Mouse (Mus musculus): Measurements from ENCODE around the gene Shc1. TPM values are rescaled to one million over a fixed set of nuclear protein-coding genes. Genes with fewer than 3 reads are reported as not detected.

The Shc1 gene
- polyA plus RNA-seq, 1 experiment from 2014 or later: 108 TPM

GRCm38 (mm10) chr3:89391663-89392511 lies 26.4 kb upstream of the Shc1 start:
- no peak for ATAC-seq (ENCODE audit: insufficient number of reproducible peaks, low FRiP score, low TSS enrichment, low read depth)
- Histone ChIP-seq H3K9ac (peak overlapping the region; percentile 55), H3K9me3 (no peaks in the 10 kb centered on the region), H3K4me2 (peak overlapping the region; percentile 98), H3K27me3 (0 out of 2 replicates have a peak, but pooled peaks cover 3% of the 10 kb centered on the region), H3K36me3 (no peaks in the 10 kb centered on the region), H3K4me3 (peak overlapping the region; percentile 57), H3K4me1 (peaks cover 81% of the 10 kb centered on the region), H3K27ac (peak overlapping the region; percentile 79; the same call in 1 of the 2 replicates)
- WGBS: 1% methylated on average over 56 of the region's 56 CpGs

- WGBS: under 1% methylated on average over 17 of the region's 24 CpGs
- peak overlapping the region; percentile 55 for H3K9ac ChIP-seq
- no peaks in the 10 kb centered on the region for H3K9me3 ChIP-seq
- H3K27ac ChIP-seq: peak overlapping the region; percentile 79
- H3K36me3 ChIP-seq: no peaks in the 10 kb centered on the region
- H3K4me2 ChIP-seq: peak overlapping the region; percentile 98
- no peak for ATAC-seq (ENCODE audit: insufficient number of reproducible peaks, low FRiP score, low TSS enrichment, low read depth)
- 0 out of 2 replicates have a peak, but pooled peaks cover 3% of the 10 kb centered on the region for H3K27me3 ChIP-seq
- peak overlapping the region; percentile 57 for H3K4me3 ChIP-seq
- peaks cover 74% of the 10 kb centered on the region for H3K4me1 ChIP-seq
Measured at GRCm38 (mm10) chr3:89392871-89393311, 25.4 kb upstream of the Shc1 start.

DNA sequence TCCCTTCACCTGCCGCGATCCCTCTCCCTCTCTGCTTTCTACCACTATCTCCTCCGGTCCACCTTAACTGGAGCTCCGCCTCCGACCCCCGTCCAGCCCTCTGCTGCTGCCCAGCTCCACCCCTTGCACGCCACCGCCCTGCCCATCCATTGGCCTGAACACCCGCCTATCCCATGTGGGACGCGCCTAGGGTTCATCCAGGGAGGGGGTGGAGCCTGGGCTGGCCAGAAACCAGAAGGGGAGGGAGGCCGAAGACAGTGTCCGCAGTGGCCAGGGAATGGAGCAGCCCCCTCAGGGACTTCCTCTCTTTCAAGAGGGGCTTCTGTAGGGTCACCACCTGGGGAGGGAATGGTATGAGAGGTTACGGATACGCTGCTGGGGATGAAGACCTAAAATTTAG lies 24.6 kb upstream of the Shc1 start:
- ATAC-seq (ENCODE audit: insufficient number of reproducible peaks, low FRiP score, low TSS enrichment, low read depth): peak; percentile 94
- Histone ChIP-seq H3K9me3 (no peaks in the 10 kb centered on the region), H3K27ac (peak overlapping the region; percentile 92), H3K9ac (peak overlapping the region; percentile 41), H3K4me3 (peak overlapping the region; percentile 57), H3K36me3 (no peaks in the 10 kb centered on the region), H3K4me1 (peaks cover 67% of the 10 kb centered on the region), H3K4me2 (peak overlapping the region; percentile 98), H3K27me3 (0 out of 2 replicates have a peak, but pooled peaks cover 3% of the 10 kb centered on the region)
- WGBS: 0% methylated on average over 15 of the region's 15 CpGs

DNA sequence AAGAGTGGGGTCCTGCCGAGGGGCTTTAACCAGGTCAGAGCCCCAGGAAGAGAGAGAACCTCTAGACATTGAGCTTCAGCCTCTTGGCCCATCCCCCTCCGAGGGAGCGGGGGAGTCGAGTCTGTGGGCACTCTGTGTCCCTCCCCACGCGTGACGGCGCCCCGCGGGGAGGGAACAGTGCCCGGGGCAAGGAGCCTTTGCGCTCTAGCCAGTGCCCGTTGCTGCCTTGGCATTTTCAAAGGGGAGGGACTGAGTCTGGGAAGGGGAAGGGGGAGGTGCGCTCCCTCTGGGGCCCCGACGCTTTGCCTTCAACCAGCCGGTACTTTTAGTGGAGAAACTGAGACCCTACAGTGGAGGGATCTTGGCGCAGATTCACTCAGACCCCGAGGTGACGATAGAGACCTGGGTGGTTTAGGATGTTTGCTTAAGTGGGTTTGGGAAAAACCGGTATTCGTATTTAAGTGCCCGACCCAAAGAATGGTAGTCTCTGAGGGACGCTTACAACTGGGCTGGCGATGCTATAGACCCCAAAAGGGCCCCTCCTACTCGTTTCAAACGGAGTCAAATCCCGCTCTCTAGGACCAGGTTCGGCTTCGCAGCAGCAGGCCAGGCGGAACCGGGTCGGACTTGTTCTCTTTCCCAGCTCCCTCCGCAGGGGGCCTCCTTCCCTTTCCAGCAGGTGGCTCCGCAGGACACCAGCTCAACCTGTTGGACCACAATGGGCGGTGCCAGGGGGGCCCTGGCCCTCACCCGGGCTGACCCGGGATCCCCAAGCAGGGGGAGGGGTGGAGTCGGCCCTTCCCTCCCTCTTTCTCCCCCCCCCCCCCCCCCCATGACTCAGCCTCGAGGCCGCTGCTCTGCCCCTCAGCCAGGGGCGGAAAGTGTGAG lies 24.0 kb upstream of the Shc1 start, which contains the start of gene Zbtb7b:
Gene Zbtb7b, minus strand, starts transcription at position 771 of the 888 bp plus-strand sequence.
- H3K4me3 ChIP-seq: peak within 1 kb of the TSS; percentile 57
- H3K4me2 ChIP-seq: peak within 1 kb of the TSS; percentile 98
- H3K4me1 ChIP-seq: peaks cover 66% of the 10 kb centered on the region
- H3K9ac ChIP-seq: peak within 1 kb of the TSS; percentile 41
- no peaks in the 10 kb centered on the region for H3K36me3 ChIP-seq
- H3K9me3 ChIP-seq: no peaks in the 10 kb centered on the region
- peak; percentile 37 for ATAC-seq (ENCODE audit: insufficient number of reproducible peaks, low FRiP score, low TSS enrichment, low read depth)
- 0 out of 2 replicates have a peak, but pooled peaks cover 3% of the 10 kb centered on the region for H3K27me3 ChIP-seq
- under 1% methylated on average over 35 of the region's 42 CpGs for WGBS
- peak within 1 kb of the TSS; percentile 92 for H3K27ac ChIP-seq

- Histone ChIP-seq H3K27me3 (0 out of 2 replicates have a peak, but pooled peaks cover 3% of the 10 kb centered on the region), H3K4me3 (peak overlapping the region; percentile 57), H3K36me3 (no peaks in the 10 kb centered on the region), H3K4me1 (peaks cover 66% of the 10 kb centered on the region), H3K4me2 (peak overlapping the region; percentile 98), H3K9ac (no peak overlapping the region), H3K27ac (peak overlapping the region; percentile 92), H3K9me3 (no peaks in the 10 kb centered on the region)
- 2% methylated on average over 11 of the region's 12 CpGs for WGBS
- ATAC-seq (ENCODE audit: insufficient number of reproducible peaks, low FRiP score, low TSS enrichment, low read depth): peak; percentile 9; the same call in 1 of the 2 replicates
Measured at GRCm38 (mm10) chr3:89394894-89395256, 23.4 kb upstream of the Shc1 start.

- H3K4me2 ChIP-seq: peak overlapping the region; percentile 98
- WGBS: 5% methylated on average over 10 of the region's 10 CpGs
- peak overlapping the region; percentile 57 for H3K4me3 ChIP-seq
- no peak for ATAC-seq (ENCODE audit: insufficient number of reproducible peaks, low FRiP score, low TSS enrichment, low read depth)
- peak overlapping the region; percentile 92 for H3K27ac ChIP-seq
- 0 out of 2 replicates have a peak, but pooled peaks cover 3% of the 10 kb centered on the region for H3K27me3 ChIP-seq
- H3K36me3 ChIP-seq: no peaks in the 10 kb centered on the region
- no peak overlapping the region for H3K9ac ChIP-seq
- peaks cover 61% of the 10 kb centered on the region for H3K4me1 ChIP-seq
- no peaks in the 10 kb centered on the region for H3K9me3 ChIP-seq
Measured at GRCm38 (mm10) chr3:89395419-89395805, 22.8 kb upstream of the Shc1 start.

DNA sequence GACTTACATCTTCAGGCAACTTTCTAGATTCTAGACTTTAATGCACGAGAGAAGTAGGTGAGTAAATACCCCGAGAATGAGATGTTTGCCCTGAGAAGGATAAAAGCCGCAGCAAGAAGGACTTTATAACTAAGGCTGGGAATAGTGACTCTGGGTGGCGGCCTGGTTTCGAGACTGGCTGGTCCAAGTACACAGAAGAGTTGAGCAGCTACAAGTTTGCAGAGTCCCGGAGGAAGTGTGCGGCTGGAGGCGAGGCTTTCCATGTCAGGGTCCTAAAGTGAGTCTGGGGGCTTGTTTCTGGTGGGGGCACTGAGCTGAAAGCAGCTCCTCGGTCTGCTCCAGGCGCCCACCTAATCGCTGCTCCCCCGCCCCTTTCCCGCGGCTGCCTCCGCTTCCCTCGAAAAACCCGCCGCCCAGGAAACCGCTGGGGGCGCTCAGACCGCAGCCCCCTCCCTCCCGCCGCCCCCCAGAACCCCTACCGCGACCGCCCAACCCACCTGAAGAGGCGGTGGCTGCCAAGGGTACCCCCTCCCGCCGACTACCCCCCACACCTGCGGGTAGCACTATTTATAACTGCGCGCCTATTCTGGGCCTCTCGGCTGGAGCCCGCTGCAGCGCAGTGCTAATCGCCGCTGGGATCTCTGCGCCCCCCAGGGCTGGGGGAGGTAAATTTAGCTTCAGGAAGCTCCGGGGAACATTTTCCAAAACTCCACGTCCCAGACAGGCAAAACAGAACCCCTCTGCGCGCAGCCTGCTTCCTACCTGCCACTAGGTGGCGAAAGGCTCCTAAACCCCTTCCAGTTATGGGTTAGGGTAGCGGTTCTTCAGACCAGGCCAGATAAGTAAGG lies 22.2 kb upstream of the Shc1 start:
- under 1% methylated on average over 44 of the region's 44 CpGs for WGBS
- Histone ChIP-seq H3K4me3 (peak overlapping the region; percentile 57), H3K4me2 (peak overlapping the region; percentile 98), H3K9ac (peak overlapping the region; percentile 57), H3K27me3 (0 out of 2 replicates have a peak, but pooled peaks cover 3% of the 10 kb centered on the region), H3K27ac (peak overlapping the region; percentile 92), H3K4me1 (peaks cover 55% of the 10 kb centered on the region), H3K9me3 (no peaks in the 10 kb centered on the region), H3K36me3 (no peaks in the 10 kb centered on the region)
- peak; percentile 7; the same call in 1 of the 2 replicates for ATAC-seq (ENCODE audit: insufficient number of reproducible peaks, low FRiP score, low TSS enrichment, low read depth)

- ATAC-seq (ENCODE audit: insufficient number of reproducible peaks, low FRiP score, low TSS enrichment, low read depth): no peak
- Histone ChIP-seq H3K9ac (peak overlapping the region; percentile 57), H3K4me1 (peaks cover 49% of the 10 kb centered on the region), H3K9me3 (no peaks in the 10 kb centered on the region), H3K36me3 (peaks cover 2% of the 10 kb centered on the region; the same call in 1 of the 2 replicates), H3K4me2 (peak overlapping the region; percentile 98), H3K4me3 (peak overlapping the region; percentile 57), H3K27ac (peak overlapping the region; percentile 92), H3K27me3 (0 out of 2 replicates have a peak, but pooled peaks cover 2% of the 10 kb centered on the region)
- WGBS: 0% methylated on average over 4 of the region's 4 CpGs
Measured at GRCm38 (mm10) chr3:89396654-89397005, 21.6 kb upstream of the Shc1 start.

DNA sequence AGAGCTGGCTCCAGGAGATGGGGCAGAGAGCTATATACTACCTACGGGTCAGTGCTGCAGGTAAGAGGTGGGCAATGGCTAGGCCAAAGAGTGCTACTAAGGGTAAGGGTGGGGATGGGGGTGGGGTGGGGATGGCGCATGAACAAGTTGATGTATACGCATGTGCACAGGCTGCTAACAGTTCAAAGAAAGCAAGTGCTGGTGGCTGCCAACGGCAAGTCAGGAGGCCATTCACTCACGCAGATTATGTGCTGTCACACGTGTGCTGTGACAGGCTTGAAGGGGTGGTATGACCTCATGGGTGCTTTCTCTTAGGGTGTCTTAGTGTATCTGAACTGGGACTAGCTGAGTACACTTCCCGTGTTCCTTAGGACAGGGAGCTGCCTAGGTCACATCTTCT lies 16.9 kb upstream of the Shc1 start:
- H3K36me3 ChIP-seq: peaks cover 43% of the 10 kb centered on the region
- no peak overlapping the region for H3K27ac ChIP-seq
- ATAC-seq (ENCODE audit: insufficient number of reproducible peaks, low FRiP score, low TSS enrichment, low read depth): no peak
- no peak overlapping the region for H3K4me3 ChIP-seq
- H3K9ac ChIP-seq: no peak overlapping the region
- H3K4me1 ChIP-seq: peaks cover 7% of the 10 kb centered on the region
- H3K4me2 ChIP-seq: no peak overlapping the region
- H3K27me3 ChIP-seq: no peaks in the 10 kb centered on the region
- 86% methylated on average over 7 of the region's 7 CpGs for WGBS
- H3K9me3 ChIP-seq: no peaks in the 10 kb centered on the region

DNA sequence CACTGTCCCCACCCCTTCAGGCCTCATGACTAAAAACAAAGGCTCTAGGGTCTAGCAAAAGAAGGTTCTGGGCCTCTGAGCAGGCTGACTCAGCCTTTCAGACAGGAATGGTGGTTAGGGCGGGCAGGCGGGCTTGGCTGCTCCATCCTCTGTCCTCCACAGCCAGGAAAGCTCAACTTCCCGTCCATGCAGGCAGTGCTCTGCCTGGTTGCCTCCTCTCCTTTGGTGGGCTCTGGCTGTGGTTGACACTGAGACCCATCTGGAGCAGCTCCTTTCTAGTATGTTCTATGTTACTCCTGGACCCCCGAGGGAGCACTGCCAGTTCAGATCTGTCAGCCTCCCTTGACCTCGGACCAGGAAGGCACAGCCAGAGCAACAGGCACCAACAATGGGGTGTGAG lies 15.6 kb upstream of the Shc1 start, which contains the start of gene Lenep:
Gene Lenep, minus strand, starts transcription at position 101 of the 400 bp plus-strand sequence.
- Histone ChIP-seq H3K27ac (no peak within 1 kb of the TSS), H3K4me3 (no peak within 1 kb of the TSS), H3K4me2 (no peak within 1 kb of the TSS), H3K9ac (no peak within 1 kb of the TSS), H3K9me3 (no peaks in the 10 kb centered on the region), H3K36me3 (peaks cover 50% of the 10 kb centered on the region), H3K4me1 (no peaks in the 10 kb centered on the region), H3K27me3 (no peaks in the 10 kb centered on the region)
- ATAC-seq (ENCODE audit: insufficient number of reproducible peaks, low FRiP score, low TSS enrichment, low read depth): no peak
- 82% methylated on average over 5 of the region's 5 CpGs for WGBS

GRCm38 (mm10) chr3:89406887-89407286 lies 11.4 kb upstream of the Shc1 start:
- Histone ChIP-seq H3K4me3 (no peak overlapping the region), H3K27me3 (no peaks in the 10 kb centered on the region), H3K9me3 (no peaks in the 10 kb centered on the region), H3K36me3 (peaks cover 55% of the 10 kb centered on the region), H3K4me1 (peaks cover 7% of the 10 kb centered on the region), H3K4me2 (no peak overlapping the region), H3K27ac (no peak overlapping the region), H3K9ac (no peak overlapping the region)
- 84% methylated on average over 6 of the region's 6 CpGs for WGBS
- no peak for ATAC-seq (ENCODE audit: insufficient number of reproducible peaks, low FRiP score, low TSS enrichment, low read depth)

All from limb, embryonic 15.5 days (tissue).